Mouse (Mus musculus) olfactory bulb, adult 2 months (tissue): Measurements from ENCODE around the gene Cct6b. TPM values are rescaled to one million over a fixed set of nuclear protein-coding genes. Genes with fewer than 3 reads are reported as not detected.

Experiments
- H3K27ac ChIP-seq: fragments of 200-500 bp; 2 replicates; pipeline ENCODE4 v1.5.1; 2012; ENCODE audit warnings: low read depth, low read length; ENCODE audit not compliant: insufficient read depth
- H3K4me1 ChIP-seq: fragments of 200-500 bp; 2 replicates; pipeline ENCODE4 v1.6.1; 2012; ENCODE audit warnings: low read length; ENCODE audit not compliant: control insufficient read depth, insufficient read depth
- H3K4me3 ChIP-seq: fragments of 200-500 bp; 2 replicates; pipeline ENCODE4 v1.5.1; 2012; ENCODE audit warnings: mild to moderate bottlenecking, low read depth, low read length, moderate library complexity; ENCODE audit not compliant: insufficient read depth
- CTCF ChIP-seq: fragments of 200-500 bp; IDR thresholded peaks from 2 replicates; pipeline ENCODE4 v1.5.1; 2012; ENCODE audit warnings: low read depth, mild to moderate bottlenecking, low read length, moderate library complexity; ENCODE audit not compliant: insufficient read depth
- POLR2A ChIP-seq: fragments of 200-500 bp; IDR thresholded peaks from 2 replicates; pipeline ENCODE4 v1.6.1; 2012; ENCODE audit warnings: mild to moderate bottlenecking, low read depth, low read length, moderate library complexity; ENCODE audit not compliant: insufficient read depth
- WGBS: fragments of 180-500 bp; shearing (Covaris S2); methylation state at CpG from one replicate; pipeline ENCODE4 v1.1.7; 2018; 5-methylcytosine and 5-hydroxymethylcytosine counted together
- polyA plus RNA-seq: library from polyadenylated mRNA; stranded (reverse); fragments of >200 nt; gene quantifications from 2 replicates; pipeline ENCODE4 v1.2.4, GENCODE M21; 2012; ENCODE audit warnings: low replicate concordance; ENCODE audit not compliant: missing spikeins, insufficient read depth, insufficient read length

The Cct6b gene
- polyA plus RNA-seq, 1 experiment = not detected

DNA sequence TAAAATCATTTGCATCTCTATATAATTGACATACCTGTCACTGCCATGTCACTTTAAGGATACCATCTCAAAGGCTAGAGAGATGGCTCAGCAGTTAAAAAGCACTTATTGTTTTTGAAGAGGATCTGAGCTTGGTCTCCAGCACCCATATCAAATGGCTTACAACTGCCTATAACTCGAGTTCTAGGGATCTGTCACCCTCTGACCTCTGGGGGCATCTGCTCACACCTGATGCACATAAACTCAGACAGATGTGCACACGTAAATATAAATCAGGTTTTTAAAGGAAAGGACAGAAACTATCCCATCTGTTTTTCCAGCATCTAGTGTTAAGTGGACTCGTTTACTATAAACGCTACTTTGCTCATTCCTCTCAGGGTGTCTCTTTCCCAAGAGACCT is 860 bp downstream of the Cct6b start:
- Histone ChIP-seq H3K27ac (peak overlapping the region; percentile 5; the same call in 1 of the 2 replicates), H3K4me3 (no peak overlapping the region), H3K4me1 (peaks cover 5% of the 10 kb centered on the region)
- WGBS = 12% methylated on average over 4 of the region's 4 CpGs
- TF ChIP-seq POLR2A (no peak), CTCF (no peak)

DNA sequence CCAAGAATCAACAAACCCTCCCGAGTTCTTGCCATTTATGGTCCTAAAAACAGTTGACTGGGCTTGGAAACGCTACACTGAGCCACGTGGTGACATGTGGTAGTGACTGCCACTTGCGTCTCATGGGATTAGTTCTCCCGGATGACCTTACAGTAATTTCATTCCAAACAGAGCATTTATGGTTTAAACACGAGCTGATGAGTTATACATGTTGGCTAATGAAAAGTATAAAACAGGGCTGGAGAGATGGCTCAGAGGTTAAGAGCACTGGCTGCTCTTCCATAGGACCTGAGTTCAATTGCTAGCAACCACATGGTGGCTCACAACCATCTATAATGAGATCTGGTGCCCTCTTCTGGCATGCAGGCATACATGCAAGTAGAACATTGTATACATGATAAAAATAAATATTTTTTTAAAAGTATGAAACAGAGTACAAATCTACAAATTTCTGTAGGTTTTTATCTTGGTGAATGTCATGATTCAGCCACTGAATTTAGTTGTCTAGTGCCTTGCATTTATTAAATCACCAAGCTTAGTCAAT is 1.8 kb downstream of the Cct6b start:
- 88% methylated on average over 6 of the region's 6 CpGs for WGBS
- TF ChIP-seq POLR2A (no peak), CTCF (no peak)
- no peak overlapping the region for H3K27ac ChIP-seq
- H3K4me1 ChIP-seq = peaks cover 5% of the 10 kb centered on the region
- H3K4me3 ChIP-seq = no peak overlapping the region

DNA sequence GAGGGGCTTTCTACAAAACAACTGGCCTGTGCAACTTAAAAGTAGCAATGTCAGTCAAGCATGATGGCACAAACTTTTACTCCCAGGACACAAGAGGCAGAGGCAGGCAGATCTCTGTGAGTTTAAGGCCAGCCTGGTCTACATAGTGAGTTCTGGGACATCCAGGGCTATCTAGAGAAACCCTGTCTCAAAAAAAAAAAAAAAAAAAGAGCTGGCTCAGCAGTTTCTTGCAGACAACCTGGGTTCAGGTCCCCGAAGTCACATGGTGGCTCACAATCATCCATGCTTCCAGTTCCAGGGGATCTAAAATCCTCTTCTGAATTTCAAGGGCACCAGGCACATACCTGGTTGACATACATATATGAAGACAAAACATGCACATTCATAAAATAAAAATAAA is 8.2 kb downstream of the Cct6b start:
- H3K4me3 ChIP-seq = no peak overlapping the region
- H3K27ac ChIP-seq = no peak overlapping the region
- WGBS = 93% methylated on average over 1 of the region's 1 CpGs
- TF ChIP-seq CTCF = no peak
- no peak for TF ChIP-seq POLR2A
- H3K4me1 ChIP-seq = no peaks in the 10 kb centered on the region

DNA sequence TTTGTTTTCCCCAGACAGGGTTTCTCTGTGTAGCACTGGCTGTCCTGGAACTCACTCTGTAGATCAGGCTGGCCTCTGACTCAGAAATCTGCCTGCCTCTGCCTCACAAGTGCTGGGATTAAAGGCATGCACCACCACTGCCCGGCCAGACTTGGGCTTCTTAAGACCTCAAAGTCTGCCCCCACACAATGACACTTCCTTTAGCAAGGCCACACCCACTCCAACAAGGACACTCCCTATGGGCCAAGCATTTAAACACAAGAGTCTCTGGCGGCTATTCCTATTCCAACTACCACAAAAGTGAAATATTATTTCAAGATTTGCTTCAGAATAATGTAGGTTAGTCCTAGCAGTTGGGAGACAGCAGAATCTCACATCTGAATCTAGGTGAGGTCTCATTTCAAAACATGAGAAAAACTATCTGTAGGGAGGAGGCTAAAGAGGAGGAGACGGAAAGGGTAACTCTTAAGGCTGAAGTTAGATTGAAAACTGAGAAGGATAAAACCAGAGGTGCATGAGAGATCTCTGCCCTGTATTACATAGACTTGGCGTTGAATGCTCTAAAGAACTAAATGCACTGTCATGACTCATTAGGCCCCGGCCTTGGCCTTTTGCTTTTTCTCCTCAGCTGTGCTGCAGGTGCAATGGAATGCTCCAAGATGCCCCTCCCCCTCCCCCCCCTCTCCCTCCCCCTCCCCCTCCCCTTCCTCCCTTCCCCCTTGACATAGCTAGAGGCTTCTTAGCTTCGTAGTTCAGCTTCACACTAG is 11.6 kb downstream of the Cct6b start:
- 73% methylated on average over 6 of the region's 6 CpGs for WGBS
- TF ChIP-seq CTCF = no peak
- TF ChIP-seq POLR2A = no peak

DNA sequence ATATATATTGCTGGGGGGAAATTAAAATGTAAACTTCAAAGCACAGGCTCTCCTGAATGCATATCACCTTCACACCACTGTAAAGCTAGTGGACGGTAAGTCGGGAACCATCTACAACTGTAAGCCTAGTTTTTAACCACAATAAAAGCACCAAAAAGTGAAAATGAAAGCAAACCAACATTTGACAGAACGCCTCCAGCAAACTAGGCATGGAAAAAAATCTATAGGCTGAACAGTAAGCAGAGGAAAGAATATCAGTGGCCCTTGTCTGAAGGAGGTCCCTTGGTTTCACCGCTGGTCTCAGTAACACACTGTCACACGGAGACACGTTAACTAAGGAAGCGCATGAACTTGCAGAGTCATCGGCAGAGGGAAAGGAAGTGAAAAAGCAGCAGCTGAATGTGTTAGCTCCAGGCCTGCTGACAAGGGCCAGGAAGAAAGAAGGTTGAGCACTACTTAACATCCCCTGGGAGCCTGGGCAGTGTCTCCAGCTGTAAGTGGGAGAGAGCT is 17.2 kb downstream of the Cct6b start:
- Histone ChIP-seq H3K4me1 (no peaks in the 10 kb centered on the region), H3K4me3 (no peak overlapping the region), H3K27ac (no peak overlapping the region)
- 85% methylated on average over 8 of the region's 8 CpGs for WGBS
- no peak for TF ChIP-seq CTCF
- no peak for TF ChIP-seq POLR2A

More for the DNA sequence above, 11.6 kb downstream of the Cct6b start:
- H3K4me3 ChIP-seq = no peak overlapping the region
- no peaks in the 10 kb centered on the region for H3K4me1 ChIP-seq
- H3K27ac ChIP-seq = no peak overlapping the region

DNA sequence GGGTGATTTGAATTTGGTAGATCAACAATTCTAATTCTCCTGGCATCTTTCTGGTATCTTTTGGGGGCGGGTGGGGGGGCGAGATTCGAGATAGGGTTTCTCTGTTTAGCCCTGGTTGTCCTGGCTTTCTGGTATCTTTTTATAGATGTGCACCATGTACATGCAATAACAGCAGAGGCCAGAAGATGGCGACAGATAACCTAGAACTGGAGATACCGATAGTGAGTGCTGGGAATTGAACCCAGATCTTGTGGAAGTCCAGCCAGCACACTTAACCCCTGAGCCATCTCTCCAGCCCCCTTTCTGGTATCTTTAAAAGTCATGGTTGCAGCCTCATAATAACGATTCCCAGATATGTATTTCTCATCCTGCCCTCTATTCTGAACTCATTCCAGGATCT is 18.0 kb downstream of the Cct6b start:
- TF ChIP-seq POLR2A (no peak), CTCF (no peak)

DNA sequence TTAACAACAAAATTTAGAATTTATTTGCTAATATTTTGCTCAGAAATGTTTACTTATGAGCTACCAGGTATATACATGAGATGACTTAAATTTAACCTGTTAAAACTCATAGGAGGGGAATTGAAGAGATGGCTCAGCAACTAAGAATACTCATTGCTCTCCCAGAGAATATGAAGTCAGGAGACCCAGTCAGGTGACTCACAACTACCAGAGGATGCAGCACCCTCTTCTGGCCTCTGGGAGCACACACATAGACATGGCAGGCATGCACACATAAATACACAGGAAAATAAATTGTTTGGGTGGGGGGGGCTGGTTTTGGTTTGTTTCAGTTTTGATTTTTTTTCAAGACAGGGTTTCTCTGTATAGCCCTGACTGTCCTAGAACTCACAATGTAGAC is 25.1 kb downstream of the Cct6b start:
- no peak overlapping the region for H3K27ac ChIP-seq
- TF ChIP-seq CTCF (no peak), POLR2A (no peak)

More for the DNA sequence above, 18.0 kb downstream of the Cct6b start:
- Histone ChIP-seq H3K4me1 (no peaks in the 10 kb centered on the region), H3K27ac (no peak overlapping the region), H3K4me3 (no peak overlapping the region)
- 33% methylated on average over 6 of the region's 6 CpGs for WGBS

DNA sequence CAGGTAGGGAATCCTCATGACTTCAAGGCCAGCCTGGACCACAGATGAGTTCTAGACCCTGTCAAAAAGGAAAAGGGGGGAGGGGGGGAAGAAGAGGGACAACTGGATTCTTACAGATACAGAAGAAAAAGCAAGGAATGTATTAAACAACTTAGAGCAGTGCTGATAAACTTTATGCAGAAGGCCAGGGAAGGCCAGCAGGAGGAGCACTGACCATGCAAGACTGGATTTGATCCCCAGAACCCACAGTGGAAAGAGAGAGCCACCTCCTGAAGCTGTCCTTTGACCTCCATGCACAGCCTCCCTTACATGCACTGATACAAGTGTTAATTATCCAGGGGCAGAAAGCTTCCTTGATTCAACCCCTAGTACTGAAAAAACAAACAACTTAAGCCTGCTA is 29.9 kb downstream of the Cct6b start:
- TF ChIP-seq POLR2A (no peak), CTCF (no peak)
- Histone ChIP-seq H3K27ac (no peak overlapping the region), H3K4me1 (no peaks in the 10 kb centered on the region), H3K4me3 (no peak overlapping the region)

More for the DNA sequence above, 25.1 kb downstream of the Cct6b start:
- no peak overlapping the region for H3K4me3 ChIP-seq
- no peaks in the 10 kb centered on the region for H3K4me1 ChIP-seq

DNA sequence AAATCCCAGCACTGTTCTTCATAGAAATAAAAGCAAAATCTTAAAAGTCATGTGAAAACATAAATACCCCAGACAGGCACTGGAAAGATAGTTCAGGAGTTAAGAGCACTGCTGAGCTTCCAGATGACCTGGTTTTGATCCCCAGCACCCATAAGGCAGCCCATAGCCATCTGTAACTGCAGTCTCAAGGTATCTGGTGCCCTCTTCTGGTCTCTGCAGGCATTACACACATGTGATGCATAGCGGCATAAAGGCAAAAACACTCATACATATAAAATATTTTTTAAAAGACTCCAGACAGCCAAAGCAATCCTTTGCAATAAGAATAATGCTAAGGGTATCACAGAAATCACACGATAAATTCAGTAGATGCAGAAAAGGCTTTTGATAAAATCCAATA is 37.3 kb downstream of the Cct6b start:
- no peak for TF ChIP-seq CTCF
- no peak for TF ChIP-seq POLR2A
- WGBS = 92% methylated on average over 2 of the region's 2 CpGs
- H3K4me3 ChIP-seq = no peak overlapping the region
- H3K27ac ChIP-seq = no peak overlapping the region
- H3K4me1 ChIP-seq = no peaks in the 10 kb centered on the region

DNA sequence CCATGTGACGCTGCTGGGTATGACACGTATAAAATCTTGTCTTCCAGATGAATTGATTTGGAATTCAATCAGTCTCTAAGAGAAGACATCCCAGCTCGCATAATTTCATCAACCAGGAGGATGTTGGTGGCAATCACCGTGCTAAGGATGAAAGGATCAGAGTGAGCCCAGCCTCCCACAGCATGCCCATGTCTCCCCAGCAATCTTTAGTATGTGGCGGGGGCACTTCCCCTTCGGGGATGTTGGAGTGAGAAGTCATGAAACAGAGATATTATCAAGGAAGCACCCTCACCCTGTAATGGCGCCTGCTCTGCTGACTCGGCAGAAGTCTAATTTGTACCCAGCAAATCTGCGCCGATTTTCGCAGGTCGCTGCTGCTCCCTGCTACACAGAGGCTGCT is 44.8 kb downstream of the Cct6b start:
- WGBS = 83% methylated on average over 12 of the region's 12 CpGs
- Histone ChIP-seq H3K4me1 (no peaks in the 10 kb centered on the region), H3K4me3 (no peak overlapping the region), H3K27ac (no peak overlapping the region)
- TF ChIP-seq CTCF = no peak
- no peak for TF ChIP-seq POLR2A
